Mouse (Mus musculus): Measurements from ENCODE around the gene Pacs2. TPM values are rescaled to one million over a fixed set of nuclear protein-coding genes. Genes with fewer than 3 reads are reported as not detected.

Gene Pacs2
- total and polyA plus RNA-seq, 3 experiments, result 29.8 to 69.7 (median 62.5) TPM

- TF ChIP-seq ZMIZ1 (IDR thresholded peaks at IDR 0.05; ENCODE audit: low read depth, low read length) (no peak), USF1 (IDR thresholded peaks at IDR 0.05; ENCODE audit: low read depth, low read length) (no peak), JUND (IDR thresholded peaks at IDR 0.05; ENCODE audit: low read depth, low read length) (no peak), POLR2A (IDR thresholded peaks at IDR 0.05; ENCODE audit: control insufficient read depth in 1 of 2, insufficient read depth in 1 of 2, low read depth in 1 of 2, low read length in 2 of 2, poor library complexity in 1 of 2) (no peak), ZNF384 (IDR thresholded peaks at IDR 0.05; ENCODE audit: low read depth, low read length) (no peak), MAX (IDR thresholded peaks at IDR 0.05; ENCODE audit: low read length) (no peak), BHLHE40 (IDR thresholded peaks at IDR 0.05; ENCODE audit: borderline replicate concordance, low read depth, low read length) (no peak), NRF1 (IDR thresholded peaks at IDR 0.05; ENCODE audit: insufficient read depth, low read depth, low read length, poor library complexity, severe bottlenecking) (no peak), RAD21 (IDR thresholded peaks at IDR 0.05; ENCODE audit: low read depth, low read length) (no peak), ZC3H11A (IDR thresholded peaks at IDR 0.05; ENCODE audit: low read depth, low read length) (no peak), GABPA (IDR thresholded peaks at IDR 0.05; ENCODE audit: low read depth, low read length) (no peak), SIN3A (IDR thresholded peaks at IDR 0.05; ENCODE audit: low read length) (no peak)
- no peak for DNase-seq (ENCODE audit: low read depth, low spot score)
- no peak overlapping the region for H3K9ac ChIP-seq (ENCODE audit: control insufficient read depth, low read depth, low read length, poor library complexity, severe bottlenecking)
Observed at GRCm38 (mm10) chr12:113051628-113052403, 37.5 kb downstream of the Pacs2 start.

GRCm38 (mm10) chr12:113056089-113056488 is 41.8 kb downstream of the Pacs2 start:
- DNase-seq (ENCODE audit: low read depth, low spot score), result no peak
- no peaks in the 10 kb centered on the region for H3K79me2 ChIP-seq (ENCODE audit: control insufficient read depth, insufficient read depth, low read length, poor library complexity)

More at GRCm38 (mm10) chr12:113051628-113052403, 37.5 kb downstream of the Pacs2 start:
- Histone ChIP-seq H3K9me3 (replicated peaks; ENCODE audit: insufficient read depth, low read length) (no peaks in the 10 kb centered on the region), H3K27me3 (ENCODE audit: control insufficient read depth in 1 of 2, insufficient read depth in 2 of 2, low read length in 2 of 2) (no peaks in the 10 kb centered on the region), H3K4me3 (ENCODE audit: control insufficient read depth in 1 of 2, insufficient read depth in 1 of 2, low read depth in 2 of 2, low read length in 2 of 2) (no peak overlapping the region), H3K4me1 (ENCODE audit: control insufficient read depth in 1 of 2, insufficient read depth in 2 of 2, low read length in 2 of 2) (no peaks in the 10 kb centered on the region), H3K27ac (ENCODE audit: control insufficient read depth, low read depth, low read length) (no peak overlapping the region), H3K79me2 (ENCODE audit: control insufficient read depth, insufficient read depth, low read length, poor library complexity) (no peaks in the 10 kb centered on the region), H3K36me3 (ENCODE audit: control insufficient read depth in 1 of 2, insufficient read depth in 2 of 2, low read length in 2 of 2) (peaks cover 0 to 3% of the 10 kb centered on the region in 2 experiments; a peak in 2 of 4 replicates)

More at GRCm38 (mm10) chr12:113056089-113056488, 41.8 kb downstream of the Pacs2 start:
- Histone ChIP-seq H3K9ac (ENCODE audit: control insufficient read depth, low read depth, low read length, poor library complexity, severe bottlenecking) (no peak overlapping the region), H3K27me3 (ENCODE audit: control insufficient read depth in 1 of 2, insufficient read depth in 2 of 2, low read length in 2 of 2) (no peaks in the 10 kb centered on the region), H3K4me3 (ENCODE audit: control insufficient read depth in 1 of 2, insufficient read depth in 1 of 2, low read depth in 2 of 2, low read length in 2 of 2) (no peak overlapping the region), H3K27ac (ENCODE audit: control insufficient read depth, low read depth, low read length) (no peak overlapping the region), H3K4me1 (ENCODE audit: control insufficient read depth in 1 of 2, insufficient read depth in 2 of 2, low read length in 2 of 2) (no peaks in the 10 kb centered on the region), H3K36me3 (ENCODE audit: control insufficient read depth in 1 of 2, insufficient read depth in 2 of 2, low read length in 2 of 2) (peaks cover 0 to 10% of the 10 kb centered on the region in 2 experiments; a peak in 2 of 4 replicates), H3K9me3 (replicated peaks; ENCODE audit: insufficient read depth, low read length) (no peaks in the 10 kb centered on the region)
- TF ChIP-seq NELFE (IDR thresholded peaks at IDR 0.05; ENCODE audit: low read depth, low read length), result no peak
- TF ChIP-seq POLR2A (IDR thresholded peaks at IDR 0.05; ENCODE audit: control insufficient read depth in 1 of 2, insufficient read depth in 1 of 2, low read depth in 1 of 2, low read length in 2 of 2, poor library complexity in 1 of 2), result no peak
- no peak for TF ChIP-seq TCF12 (IDR thresholded peaks at IDR 0.05; ENCODE audit: low read depth, low read length)
- no peak for TF ChIP-seq NRF1 (IDR thresholded peaks at IDR 0.05; ENCODE audit: insufficient read depth, low read depth, low read length, poor library complexity, severe bottlenecking)
- no peak; the same call in 1 of the 2 replicates for TF ChIP-seq TAL1 (IDR thresholded peaks at IDR 0.05; ENCODE audit: low read length)
- TF ChIP-seq RAD21 (IDR thresholded peaks at IDR 0.05; ENCODE audit: low read depth, low read length), result no peak
- no peak for TF ChIP-seq BHLHE40 (IDR thresholded peaks at IDR 0.05; ENCODE audit: borderline replicate concordance, low read depth, low read length)
- TF ChIP-seq MAX (IDR thresholded peaks at IDR 0.05; ENCODE audit: low read length), result no peak
- no peak for TF ChIP-seq RCOR1 (IDR thresholded peaks at IDR 0.05; ENCODE audit: low read depth, low read length)
- no peak for TF ChIP-seq E2F4 (IDR thresholded peaks at IDR 0.05; ENCODE audit: borderline replicate concordance, low read depth, low read length)
- no peak for TF ChIP-seq MAFK (IDR thresholded peaks at IDR 0.05; ENCODE audit: borderline replicate concordance, low read depth, low read length)
- no peak for TF ChIP-seq POLR2AphosphoS5 (IDR thresholded peaks at IDR 0.05; ENCODE audit: borderline replicate concordance, low read depth, low read length)
- TF ChIP-seq MAZ (IDR thresholded peaks at IDR 0.05; ENCODE audit: low read depth, low read length), result no peak
- TF ChIP-seq ZNF384 (IDR thresholded peaks at IDR 0.05; ENCODE audit: low read depth, low read length), result no peak
- no peak for TF ChIP-seq GABPA (IDR thresholded peaks at IDR 0.05; ENCODE audit: low read depth, low read length)

Measured in MEL (cell line).